Mouse (Mus musculus): ENCODE results near the gene Tnfrsf13b.
A peak's percentile ranks its signal among the peaks of the same experiment; 100 is the strongest.

The Tnfrsf13b gene

GRCm38 (mm10) chr11:61126606-61127355, at the start of gene Tnfrsf13b:
Gene Tnfrsf13b (plus strand): TSS chr11:61126755.
- no peak for DNase-seq

GRCm38 (mm10) chr11:61081624-61082023, 44.9 kb upstream of the Tnfrsf13b start:
- peak; percentile 72 for DNase-seq

GRCm38 (mm10) chr11:61090195-61090594, 36.4 kb upstream of the Tnfrsf13b start:
- no peak for DNase-seq

- DNase-seq, result no peak
These were observed 35.4 kb upstream of the Tnfrsf13b start for GRCm38 (mm10) chr11:61091192-61091591.

GRCm38 (mm10) chr11:61091642-61092262, 34.8 kb upstream of the Tnfrsf13b start:
- no peak for DNase-seq

GRCm38 (mm10) chr11:61098046-61098445, 28.5 kb upstream of the Tnfrsf13b start:
- no peak for DNase-seq

GRCm38 (mm10) chr11:61102397-61103339, 23.9 kb upstream of the Tnfrsf13b start:
- DNase-seq, result peak; percentile 74

- peak; percentile 96 for DNase-seq
These were observed 22.2 kb upstream of the Tnfrsf13b start for GRCm38 (mm10) chr11:61104241-61104901.

- DNase-seq, result peak; percentile 90
These were observed 17.6 kb upstream of the Tnfrsf13b start for GRCm38 (mm10) chr11:61108911-61109361.

- peak; percentile 51 for DNase-seq
These were observed 16.8 kb upstream of the Tnfrsf13b start for GRCm38 (mm10) chr11:61109707-61110106.

GRCm38 (mm10) chr11:61110113-61110512, 16.4 kb upstream of the Tnfrsf13b start:
- DNase-seq, result no peak

- DNase-seq, result no peak
These were observed 15.6 kb upstream of the Tnfrsf13b start for GRCm38 (mm10) chr11:61110928-61111327.

GRCm38 (mm10) chr11:61111472-61111871, 15.1 kb upstream of the Tnfrsf13b start:
- DNase-seq, result no peak

- no peak for DNase-seq
These were observed 14.1 kb upstream of the Tnfrsf13b start for GRCm38 (mm10) chr11:61112323-61112995.

- DNase-seq, result no peak
These were observed 10.3 kb upstream of the Tnfrsf13b start for GRCm38 (mm10) chr11:61116226-61116625.

GRCm38 (mm10) chr11:61119996-61120583, 6.5 kb upstream of the Tnfrsf13b start:
- no peak for DNase-seq

- DNase-seq, result no peak
These were observed 4.2 kb upstream of the Tnfrsf13b start for GRCm38 (mm10) chr11:61122283-61122768.

- no peak for DNase-seq
These were observed 3.7 kb upstream of the Tnfrsf13b start for GRCm38 (mm10) chr11:61122769-61123288.

- no peak for DNase-seq
These were observed 2.7 kb upstream of the Tnfrsf13b start for GRCm38 (mm10) chr11:61123886-61124285.

- no peak for DNase-seq
These were observed 585 bp upstream of the Tnfrsf13b start for GRCm38 (mm10) chr11:61125970-61126369.

GRCm38 (mm10) chr11:61127421-61128055, 983 bp downstream of the Tnfrsf13b start:
- no peak for DNase-seq

Measured in heart, adult 11 months (tissue).